Mouse (Mus musculus): ENCODE data around the gene Srrm2. TPM values are rescaled to one million over a fixed set of nuclear protein-coding genes. Genes with fewer than 3 reads are reported as not detected.

Gene Srrm2
- polyA plus RNA-seq, 1 experiment, result 671 TPM

- H3K4me1 ChIP-seq (ENCODE audit: control insufficient read depth, insufficient read depth, insufficient read length), result no peaks in the 10 kb centered on the region; the same call in 1 of the 2 replicates
- WGBS, result 3% methylated on average over 47 of the region's 47 CpGs
- H3K36me3 ChIP-seq (ENCODE audit: control insufficient read depth, insufficient read depth, low read length), result peaks cover 22% of the 10 kb centered on the region
- no peak for TF ChIP-seq CTCF (IDR thresholded peaks at IDR 0.05; ENCODE audit: extremely low read depth, insufficient read depth, insufficient read length, insufficient replicate concordance)
- TF ChIP-seq POLR2A (IDR thresholded peaks at IDR 0.05; ENCODE audit: low read depth, low read length), result no peak
- 0 out of 2 replicates have a peak overlapping the region, but pooled peaks have one; percentile 38 for H3K27ac ChIP-seq (ENCODE audit: insufficient read depth, low read length)
- H3K27me3 ChIP-seq (ENCODE audit: control insufficient read depth, insufficient read depth, low read length), result no peaks in the 10 kb centered on the region
- DNase-seq (ENCODE audit: low read depth in 1 of 2, low spot score in 2 of 2), result peak in 1 of 2 experiments; percentile 38
- H3K4me3 ChIP-seq (ENCODE audit: extremely low read depth, insufficient read depth, insufficient read length), result peak overlapping the region; percentile 73
Measured at GRCm38 (mm10) chr17:23828271-23829001, 38.1 kb downstream of the Srrm2 start.

DNA sequence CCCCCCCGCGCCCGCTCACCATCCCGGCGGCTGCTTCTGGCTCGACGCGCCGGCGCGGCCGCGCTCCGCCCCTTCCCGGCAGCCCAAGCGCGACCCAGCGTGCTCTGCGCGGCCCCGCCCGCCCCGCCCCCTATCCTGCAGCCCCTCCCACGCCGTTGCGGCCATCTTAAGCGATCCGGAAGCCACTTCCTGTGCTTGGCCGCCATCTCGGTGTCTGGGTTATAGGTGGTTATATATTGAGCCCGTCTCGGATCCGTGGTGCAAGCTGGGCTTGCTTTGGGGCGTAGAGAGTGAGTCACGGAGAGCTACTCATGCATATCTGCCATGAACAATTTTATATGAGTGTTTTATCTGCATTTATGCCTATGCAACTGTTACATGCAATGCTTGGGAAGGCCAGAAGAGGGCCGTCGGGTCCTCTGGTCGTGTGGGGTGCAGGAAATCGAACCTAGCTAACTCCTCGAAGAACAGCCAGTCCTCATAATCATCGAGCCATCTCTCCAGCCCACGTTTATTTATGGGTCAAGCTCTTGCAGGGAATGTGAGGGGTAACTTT lies 38.8 kb downstream of the Srrm2 start, which contains the start of gene Elob:
Gene Elob, minus strand, starts transcription at position 73 of the 556 bp plus-strand sequence.
- Histone ChIP-seq H3K4me1 (ENCODE audit: control insufficient read depth, insufficient read depth, insufficient read length) (no peaks in the 10 kb centered on the region; the same call in 1 of the 2 replicates), H3K36me3 (ENCODE audit: control insufficient read depth, insufficient read depth, low read length) (peaks cover 16% of the 10 kb centered on the region), H3K27ac (ENCODE audit: insufficient read depth, low read length) (peak within 1 kb of the TSS; percentile 95), H3K27me3 (ENCODE audit: control insufficient read depth, insufficient read depth, low read length) (no peaks in the 10 kb centered on the region), H3K4me3 (ENCODE audit: extremely low read depth, insufficient read depth, insufficient read length) (peak within 1 kb of the TSS; percentile 73)
- peak; percentile 79 to 83 for DNase-seq (ENCODE audit: low read depth in 1 of 2, low spot score in 2 of 2)
- TF ChIP-seq CTCF (IDR thresholded peaks at IDR 0.05; ENCODE audit: extremely low read depth, insufficient read depth, insufficient read length, insufficient replicate concordance) (peak; percentile 21; the same call in 1 of the 2 replicates), POLR2A (IDR thresholded peaks at IDR 0.05; ENCODE audit: low read depth, low read length) (peak; percentile 11; the same call in 1 of the 2 replicates)
- WGBS, result 2% methylated on average over 31 of the region's 42 CpGs

- DNase-seq (ENCODE audit: low read depth in 1 of 2, low spot score in 2 of 2), result no peak
- no peak overlapping the region for H3K27ac ChIP-seq (ENCODE audit: insufficient read depth, low read length)
- TF ChIP-seq POLR2A (IDR thresholded peaks at IDR 0.05; ENCODE audit: low read depth, low read length), result no peak
- no peak for TF ChIP-seq CTCF (IDR thresholded peaks at IDR 0.05; ENCODE audit: extremely low read depth, insufficient read depth, insufficient read length, insufficient replicate concordance)
- H3K4me1 ChIP-seq (ENCODE audit: control insufficient read depth, insufficient read depth, insufficient read length), result no peaks in the 10 kb centered on the region; the same call in 1 of the 2 replicates
- 89% methylated on average over 1 of the region's 1 CpGs for WGBS
- H3K4me3 ChIP-seq (ENCODE audit: extremely low read depth, insufficient read depth, insufficient read length), result no peak overlapping the region
- H3K36me3 ChIP-seq (ENCODE audit: control insufficient read depth, insufficient read depth, low read length), result peaks cover 3% of the 10 kb centered on the region
- no peaks in the 10 kb centered on the region for H3K27me3 ChIP-seq (ENCODE audit: control insufficient read depth, insufficient read depth, low read length)
Measured at GRCm38 (mm10) chr17:23831201-23831600, 40.9 kb downstream of the Srrm2 start.

DNA sequence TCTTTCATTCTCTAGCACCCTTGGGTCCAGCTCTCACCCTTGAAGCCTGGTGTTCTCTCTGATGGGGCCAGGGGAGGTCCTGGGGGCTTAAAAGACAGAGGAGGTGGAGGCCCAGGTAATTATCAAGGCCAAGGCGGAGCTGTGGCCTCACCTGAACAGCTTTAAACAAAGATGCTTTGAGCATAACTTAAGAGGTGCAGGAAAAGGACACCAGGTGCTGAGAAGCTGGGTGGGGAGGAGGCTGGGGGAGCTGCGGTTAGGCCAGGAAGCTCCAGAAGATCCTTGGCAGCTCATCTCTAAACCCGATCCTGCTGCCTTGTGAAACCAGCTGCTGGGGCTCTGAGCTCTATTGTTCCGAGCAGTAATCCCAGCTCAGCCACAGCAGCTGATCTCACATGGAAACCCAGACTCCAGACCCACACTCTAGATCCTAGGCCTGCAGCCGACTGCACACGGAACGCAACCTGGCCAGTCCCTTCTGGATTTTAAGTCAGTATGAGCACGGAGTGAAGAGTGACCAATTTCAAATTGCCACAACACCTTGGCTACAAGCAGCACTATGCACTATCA lies 45.8 kb downstream of the Srrm2 start, which contains the start of gene Prss33:
Gene Prss33, minus strand, starts transcription at position 51 of the 570 bp plus-strand sequence.
- TF ChIP-seq POLR2A (IDR thresholded peaks at IDR 0.05; ENCODE audit: low read depth, low read length), result no peak
- no peak for TF ChIP-seq CTCF (IDR thresholded peaks at IDR 0.05; ENCODE audit: extremely low read depth, insufficient read depth, insufficient read length, insufficient replicate concordance)
- WGBS, result 93% methylated on average over 8 of the region's 8 CpGs
- H3K27ac ChIP-seq (ENCODE audit: insufficient read depth, low read length), result no peak within 1 kb of the TSS
- no peaks in the 10 kb centered on the region for H3K36me3 ChIP-seq (ENCODE audit: control insufficient read depth, insufficient read depth, low read length)
- no peaks in the 10 kb centered on the region for H3K27me3 ChIP-seq (ENCODE audit: control insufficient read depth, insufficient read depth, low read length)
- H3K4me1 ChIP-seq (ENCODE audit: control insufficient read depth, insufficient read depth, insufficient read length), result no peaks in the 10 kb centered on the region
- H3K4me3 ChIP-seq (ENCODE audit: extremely low read depth, insufficient read depth, insufficient read length), result no peak within 1 kb of the TSS
- DNase-seq (ENCODE audit: low read depth in 1 of 2, low spot score in 2 of 2), result no peak

- WGBS, result 30% methylated on average over 4 of the region's 4 CpGs
- TF ChIP-seq POLR2A (IDR thresholded peaks at IDR 0.05; ENCODE audit: low read depth, low read length), result no peak
- 0 out of 2 replicates have a peak, but pooled peaks have one; percentile 11 for TF ChIP-seq CTCF (IDR thresholded peaks at IDR 0.05; ENCODE audit: extremely low read depth, insufficient read depth, insufficient read length, insufficient replicate concordance)
Measured at GRCm38 (mm10) chr17:23841145-23841544, 50.8 kb downstream of the Srrm2 start.

GRCm38 (mm10) chr17:23843141-23843811 lies 52.9 kb downstream of the Srrm2 start:
- H3K27me3 ChIP-seq (ENCODE audit: control insufficient read depth, insufficient read depth, low read length), result 0 out of 2 replicates have a peak, but pooled peaks cover 2% of the 10 kb centered on the region
- H3K4me3 ChIP-seq (ENCODE audit: extremely low read depth, insufficient read depth, insufficient read length), result no peak overlapping the region
- H3K36me3 ChIP-seq (ENCODE audit: control insufficient read depth, insufficient read depth, low read length), result no peaks in the 10 kb centered on the region
- H3K27ac ChIP-seq (ENCODE audit: insufficient read depth, low read length), result no peak overlapping the region
- 86% methylated on average over 23 of the region's 23 CpGs for WGBS
- no peak for DNase-seq (ENCODE audit: low read depth in 1 of 2, low spot score in 2 of 2)
- H3K4me1 ChIP-seq (ENCODE audit: control insufficient read depth, insufficient read depth, insufficient read length), result no peaks in the 10 kb centered on the region
- TF ChIP-seq POLR2A (IDR thresholded peaks at IDR 0.05; ENCODE audit: low read depth, low read length) (no peak), CTCF (IDR thresholded peaks at IDR 0.05; ENCODE audit: extremely low read depth, insufficient read depth, insufficient read length, insufficient replicate concordance) (no peak)

More at GRCm38 (mm10) chr17:23841145-23841544, 50.8 kb downstream of the Srrm2 start:
- Histone ChIP-seq H3K4me1 (ENCODE audit: control insufficient read depth, insufficient read depth, insufficient read length) (no peaks in the 10 kb centered on the region), H3K36me3 (ENCODE audit: control insufficient read depth, insufficient read depth, low read length) (no peaks in the 10 kb centered on the region), H3K4me3 (ENCODE audit: extremely low read depth, insufficient read depth, insufficient read length) (no peak overlapping the region), H3K27me3 (ENCODE audit: control insufficient read depth, insufficient read depth, low read length) (0 out of 2 replicates have a peak, but pooled peaks cover 2% of the 10 kb centered on the region), H3K27ac (ENCODE audit: insufficient read depth, low read length) (no peak overlapping the region)
- DNase-seq (ENCODE audit: low read depth in 1 of 2, low spot score in 2 of 2), result peak; percentile 50 to 64

Measured in spleen, adult 2 months (tissue).